Mouse (Mus musculus) granulocyte monocyte progenitor cell, adult 5-6 weeks (primary cell): ENCODE measurements around the gene Fam53b. TPM values are rescaled to one million over a fixed set of nuclear protein-coding genes. Genes with fewer than 3 reads are reported as not detected.
"Not testable (repeated sequence)": the region's sequence is repeated elsewhere in the genome, so short reads cannot be mapped to it uniquely, and the experiment has no call there.

ENCODE experiments used
- ATAC-seq: replicated peaks from 2 replicates; pipeline ENCODE4 v1.8.0; 2016; ENCODE audit warnings: mild to moderate bottlenecking, moderate TSS enrichment, inconsistent platforms; ENCODE audit not compliant: poor library complexity, severe bottlenecking
- total RNA-seq, 2 experiments: library from RNA; stranded (forward) in 1 of 2; stranded (reverse) in 1 of 2; fragments of 200-712, 200-1000 nt in 1 of 2; fragments of >200 nt in 1 of 2; fragmentation: Nextera tagmentation in 1 of 2; gene quantifications; 2 replicates each; pipeline ENCODE4 v1.2.3; 2014 to 2017

Fam53b gene
- total RNA-seq, 2 experiments from 2014 or later, result 11.1 to 20.1 TPM

- no peak for ATAC-seq
These were observed 124.0 kb downstream of the Fam53b start for GRCm38 (mm10) chr7:132689722-132690121.

DNA sequence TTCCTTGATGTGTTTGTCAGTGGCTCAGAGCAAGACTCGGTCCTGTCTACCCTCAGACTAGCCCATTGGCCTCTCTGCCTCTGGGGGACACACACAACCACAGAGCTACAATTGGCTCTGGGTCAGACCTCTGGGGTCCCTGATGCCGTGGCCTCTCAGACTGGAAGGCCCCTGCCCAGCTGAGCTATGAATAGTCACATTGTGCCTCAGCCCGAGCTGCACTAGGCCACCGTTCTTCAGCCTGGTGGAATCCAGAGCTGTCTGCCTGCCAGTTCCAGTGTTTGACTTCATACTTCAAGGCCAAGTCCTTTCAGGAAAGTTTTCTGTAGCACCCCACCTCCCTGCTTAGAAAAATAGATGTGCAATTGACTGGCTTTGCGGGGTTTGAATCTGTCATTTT lies 125.0 kb downstream of the Fam53b start:
- no peak for ATAC-seq

GRCm38 (mm10) chr7:132687897-132688296 lies 125.8 kb downstream of the Fam53b start:
- ATAC-seq, result no peak

- ATAC-seq, result peak; percentile 76
These were observed 127.2 kb downstream of the Fam53b start for GRCm38 (mm10) chr7:132686515-132686914.

DNA sequence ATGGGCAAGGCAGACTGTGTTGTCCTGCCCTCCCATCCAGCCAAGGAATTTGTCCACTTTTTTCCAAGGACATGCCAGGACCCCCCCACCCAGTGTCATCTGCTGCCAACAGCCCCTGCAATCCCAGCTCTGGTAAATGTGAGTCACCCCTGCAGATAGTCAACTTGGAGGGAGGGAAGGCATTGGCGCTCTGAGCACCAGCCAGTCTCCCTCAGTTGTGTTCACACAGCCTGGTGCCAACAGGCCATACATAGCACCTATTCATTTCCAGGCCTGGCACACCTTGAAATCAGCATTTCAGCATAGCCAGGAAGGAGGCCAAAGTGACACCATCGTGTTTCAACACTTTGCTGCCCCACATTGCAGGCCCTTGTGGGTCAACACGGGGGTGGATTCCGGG lies 129.8 kb downstream of the Fam53b start:
- ATAC-seq, result no peak

- no peak for ATAC-seq
These were observed 130.8 kb downstream of the Fam53b start for GRCm38 (mm10) chr7:132682901-132683300.

DNA sequence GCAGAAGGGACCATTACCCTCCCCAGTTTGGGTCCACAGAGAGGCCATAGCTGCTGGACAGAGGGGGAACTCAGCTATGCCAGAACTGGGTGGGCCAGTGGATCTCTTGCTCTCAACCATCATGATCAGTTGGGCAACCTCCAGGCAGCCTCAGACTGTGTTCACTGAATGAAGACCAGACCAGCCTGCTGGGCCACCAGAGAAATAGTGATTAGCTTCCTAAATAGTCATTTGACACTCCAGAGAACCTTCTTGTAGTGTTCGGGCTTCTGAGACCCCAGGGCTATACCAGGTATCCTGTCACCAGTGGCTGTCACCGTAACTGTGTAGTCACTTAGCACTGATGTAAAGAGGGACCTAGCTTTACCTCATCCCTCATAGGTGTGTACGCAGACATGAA lies 131.3 kb downstream of the Fam53b start:
- no peak for ATAC-seq

DNA sequence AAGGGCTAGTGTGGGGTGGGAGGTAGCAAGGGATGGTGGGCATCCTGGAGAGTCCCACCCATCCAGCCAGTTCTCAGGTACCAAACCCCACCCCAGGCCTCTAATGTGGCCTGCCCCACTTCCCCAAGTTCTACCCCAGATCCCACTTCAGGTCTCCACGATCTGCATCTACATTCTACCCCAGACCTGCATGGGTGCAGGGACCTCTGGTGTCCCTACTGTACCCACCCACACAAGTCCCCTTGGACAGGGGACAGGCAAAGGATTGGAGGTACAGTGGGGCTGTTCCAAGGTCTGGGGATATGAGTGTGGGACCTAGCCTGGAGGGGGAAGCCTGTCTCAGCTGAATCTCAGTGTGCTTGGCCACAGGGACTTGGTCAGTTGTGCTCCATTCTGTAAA lies 131.9 kb downstream of the Fam53b start:
- no peak for ATAC-seq

GRCm38 (mm10) chr7:132681296-132681695 lies 132.4 kb downstream of the Fam53b start:
- no peak for ATAC-seq

DNA sequence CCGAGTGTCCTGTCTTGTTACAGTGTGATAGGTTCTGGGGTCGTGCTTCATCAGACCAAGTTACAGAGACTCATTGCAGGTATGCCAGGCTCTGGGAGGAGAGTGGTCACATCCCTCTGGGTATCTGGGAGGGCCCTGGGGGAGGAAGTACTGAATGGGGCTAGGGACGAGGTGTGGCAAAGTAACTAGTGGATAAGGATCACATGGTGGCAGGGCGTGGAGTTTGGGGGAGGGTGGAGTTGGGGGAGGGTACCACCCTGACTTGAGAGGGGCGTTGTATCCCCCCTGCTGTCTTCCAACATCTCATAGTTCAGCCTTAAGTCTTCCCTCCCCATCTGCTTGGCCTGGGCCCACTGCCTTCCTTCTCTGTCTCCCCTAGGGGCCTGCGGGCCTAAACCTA lies 134.1 kb downstream of the Fam53b start:
- no peak for ATAC-seq

- no peak for ATAC-seq
These were observed 134.6 kb downstream of the Fam53b start for GRCm38 (mm10) chr7:132679117-132679516.

DNA sequence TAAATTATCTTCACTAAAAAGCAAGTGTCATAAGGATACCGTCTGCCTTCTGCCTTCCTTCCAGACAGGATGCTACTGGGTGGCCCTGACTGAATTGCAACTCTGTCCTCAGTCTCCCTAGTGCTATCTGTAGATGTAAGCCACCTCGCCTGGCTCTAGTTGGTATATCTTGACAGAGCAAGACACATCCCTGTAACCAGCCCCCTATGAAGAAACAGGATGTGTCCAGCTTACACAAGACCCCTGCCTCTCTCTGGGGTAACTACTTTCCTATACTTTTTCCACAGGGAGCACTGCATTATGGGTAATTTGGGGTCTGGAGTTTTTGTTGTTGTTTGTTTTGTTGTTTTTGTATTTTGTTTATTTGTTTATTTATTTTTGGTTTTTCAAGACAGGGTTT lies 137.8 kb downstream of the Fam53b start:
- peak; percentile 66 for ATAC-seq

DNA sequence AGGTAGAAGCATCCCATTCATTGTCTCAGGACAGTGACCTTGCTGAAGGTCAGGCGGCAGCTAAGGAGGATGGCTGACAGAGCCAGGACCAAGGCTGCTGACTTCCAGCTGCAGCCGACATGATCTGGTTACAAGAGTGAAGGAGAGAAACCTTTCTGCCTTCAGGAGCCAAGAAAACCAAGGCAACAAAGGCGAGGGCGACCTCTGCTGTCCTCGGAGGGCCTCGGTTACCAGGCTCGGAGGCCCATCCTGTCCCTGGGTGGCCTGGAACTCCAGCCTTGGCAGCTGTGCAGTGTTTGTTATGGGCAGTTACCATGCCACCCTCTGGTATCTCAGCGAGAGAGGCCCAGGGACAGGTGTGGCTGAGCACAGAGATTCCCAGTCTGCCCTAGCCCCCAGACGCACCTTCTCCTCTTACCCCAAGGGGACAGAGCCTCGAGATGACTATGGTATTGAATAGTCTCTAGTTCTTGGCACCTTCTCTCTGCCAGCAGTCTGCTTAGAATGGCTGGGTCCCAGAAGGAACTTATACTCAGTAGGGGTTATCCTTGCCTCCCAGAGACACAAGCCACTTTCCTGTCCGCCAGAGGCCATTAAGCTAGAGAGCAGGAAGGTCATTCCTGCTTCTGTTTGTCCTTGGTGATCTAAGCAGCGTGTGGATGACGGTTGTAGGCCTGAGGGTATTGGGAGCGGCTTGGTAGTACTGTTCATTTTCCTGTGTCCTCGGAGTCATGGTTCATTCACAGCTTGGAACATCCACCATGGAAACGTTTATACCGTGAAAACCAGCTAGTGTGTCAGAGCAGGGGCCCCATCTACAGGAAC lies 139.5 kb downstream of the Fam53b start:
- ATAC-seq, result no peak

DNA sequence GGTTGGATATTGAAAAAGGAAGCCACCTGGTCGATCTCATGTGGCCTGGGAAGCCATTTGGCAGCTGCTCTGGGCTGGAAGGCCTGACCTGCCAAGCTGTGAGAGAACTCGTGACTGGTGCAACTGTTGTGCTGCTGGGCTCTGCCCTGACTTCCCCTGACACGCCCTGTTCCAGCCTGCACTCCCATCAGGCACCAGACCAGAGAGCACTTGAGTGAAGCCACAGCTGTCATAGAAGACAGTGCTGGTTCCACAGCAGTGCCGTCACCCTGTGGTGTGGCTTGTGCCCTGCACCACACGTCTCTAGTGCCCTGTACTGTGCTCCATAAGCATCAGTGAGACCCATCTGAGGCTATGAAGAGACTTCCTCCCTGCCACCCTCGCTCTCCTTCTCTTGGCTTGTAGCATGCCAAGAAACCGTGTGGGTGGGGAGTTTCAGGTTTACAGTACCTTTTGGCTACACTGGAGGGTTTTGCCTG lies 141.2 kb downstream of the Fam53b start:
- ATAC-seq, result peak; percentile 83

- no peak for ATAC-seq
These were observed 142.9 kb downstream of the Fam53b start for GRCm38 (mm10) chr7:132670863-132671165.

- no peak for ATAC-seq
These were observed 143.5 kb downstream of the Fam53b start for GRCm38 (mm10) chr7:132669999-132670862.

GRCm38 (mm10) chr7:132668604-132669003 lies 145.1 kb downstream of the Fam53b start:
- no peak for ATAC-seq

- ATAC-seq, result no peak
These were observed 147.2 kb downstream of the Fam53b start for GRCm38 (mm10) chr7:132666516-132666915.

- no peak for ATAC-seq
These were observed 147.9 kb downstream of the Fam53b start for GRCm38 (mm10) chr7:132665664-132666382.

DNA sequence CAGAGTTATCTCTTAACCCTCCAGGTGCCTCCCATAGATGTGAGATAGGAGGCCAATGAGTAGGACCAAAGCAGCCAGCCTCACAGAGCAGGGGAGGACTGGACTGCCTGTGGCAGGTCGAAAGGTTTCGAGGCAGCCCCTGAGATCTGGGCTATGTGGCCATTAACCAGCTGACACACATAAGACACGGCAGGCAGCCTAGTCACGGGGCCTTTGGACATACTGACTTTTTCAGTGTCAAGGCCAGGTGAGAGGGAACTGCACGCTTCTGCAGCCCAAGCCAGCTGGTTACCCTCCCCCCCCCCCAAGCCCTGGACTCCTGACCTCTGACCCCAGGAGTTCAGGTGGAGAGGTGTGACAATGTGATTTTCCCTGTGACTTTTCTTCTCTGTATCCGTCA lies 148.9 kb downstream of the Fam53b start:
- ATAC-seq, result no peak

- not testable (repeated sequence) for ATAC-seq
These were observed 150.9 kb downstream of the Fam53b start for GRCm38 (mm10) chr7:132662831-132663230.
